Mouse (Mus musculus) erythroblast, embryonic 14.5 days (primary cell): Measurements from ENCODE around the gene Slc22a12.

Source experiments
- GATA1 ChIP-seq: IDR thresholded peaks from 2 replicates; pipeline ENCODE4 v1.6.1; 2012; ENCODE audit warnings: low read length, inconsistent platforms, mixed read lengths
- TAL1 ChIP-seq: IDR thresholded peaks from 3 replicates; pipeline ENCODE4 v1.6.1; 2012; ENCODE audit warnings: low read length, inconsistent platforms, mixed read lengths

DNA sequence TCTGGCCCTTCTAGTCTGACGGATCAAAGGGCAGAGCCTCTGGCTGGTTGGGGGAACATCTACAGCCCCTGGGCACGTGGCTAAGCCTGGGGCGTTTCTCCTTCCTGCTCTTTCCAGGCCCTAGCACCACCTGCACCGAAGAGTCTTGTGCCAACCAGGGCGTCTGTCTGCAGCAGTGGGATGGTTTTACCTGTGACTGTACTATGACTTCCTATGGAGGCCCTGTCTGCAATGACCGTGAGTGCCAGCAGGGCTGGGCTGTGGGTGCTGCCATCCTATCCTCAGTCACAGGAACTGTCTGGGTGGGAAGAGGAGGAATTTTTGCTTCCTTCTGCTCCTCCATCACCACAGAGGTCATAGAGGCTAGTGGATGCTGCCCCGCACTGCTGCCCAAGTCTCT, 49.6 kb downstream of the Slc22a12 start:
- TF ChIP-seq GATA1 (no peak), TAL1 (no peak)
